Mouse (Mus musculus) megakaryocyte, embryonic 14.5 days (primary cell): ENCODE results near the gene Brd1.

Experiments
- FLI1 ChIP-seq: IDR thresholded peaks from 2 replicates; pipeline ENCODE4 v1.6.1; 2012; ENCODE audit warnings: low read length, inconsistent platforms, mixed read lengths
- GATA1 ChIP-seq: IDR thresholded peaks from 3 replicates; pipeline ENCODE4 v1.6.1; 2012; ENCODE audit warnings: mixed read lengths, low read length, inconsistent platforms, borderline replicate concordance

GRCm38 (mm10) chr15:88668693-88669092, 65.3 kb downstream of the Brd1 start:
- TF ChIP-seq GATA1 (no peak), FLI1 (no peak)
